Mouse (Mus musculus) CH12.LX (cell line): ENCODE measurements around the gene Arid4b. TPM values are rescaled to one million over a fixed set of nuclear protein-coding genes. Genes with fewer than 3 reads are reported as not detected.

Experiments
- DNase-seq: peaks from one replicate; pipeline ENCODE4 v3.0.0-alpha.2; 2013; ENCODE audit errors: extremely low read depth
- H3K27ac ChIP-seq: 2 replicates; pipeline ENCODE4 v1.5.1; 2012; ENCODE audit warnings: low read depth, mild to moderate bottlenecking, control low read depth, moderate library complexity; ENCODE audit not compliant: insufficient read depth
- H3K27me3 ChIP-seq: replicated peaks from 2 replicates; pipeline ENCODE3; 2012; ENCODE audit warnings: inconsistent platforms
- H3K36me3 ChIP-seq, 2 experiments: replicated peaks in 1 of 2; 2 replicates each; pipeline versions ENCODE3 to v1.6.1; 2012; ENCODE audit warnings: inconsistent platforms in 1 of 2, low read length in 1 of 2, mild to moderate bottlenecking in 1 of 2, mixed read lengths in 1 of 2, moderate library complexity in 1 of 2; ENCODE audit not compliant: control insufficient read depth in 1 of 2, insufficient read depth in 1 of 2
- H3K4me1 ChIP-seq, 2 experiments: 2 replicates each; pipeline ENCODE4 v1.6.1; 2012; ENCODE audit warnings: inconsistent platforms in 1 of 2, moderate library complexity in 1 of 2; ENCODE audit not compliant: insufficient read depth in 2 of 2, control insufficient read depth in 1 of 2
- H3K4me2 ChIP-seq: 2 replicates; pipeline ENCODE4 v1.6.1; 2012; ENCODE audit warnings: low read depth, mild to moderate bottlenecking, control low read depth; ENCODE audit not compliant: poor library complexity, insufficient read depth, severe bottlenecking
- H3K4me3 ChIP-seq, 3 experiments: fragments of 150-350 bp in 1 of 3; sonication (generic) in 1 of 3; replicated peaks in 1 of 3; 2 replicates each; pipeline versions ENCODE3 to v1.5.1; 2011 to 2012; ENCODE audit warnings: low read depth in 2 of 3, low read length in 2 of 3, mild to moderate bottlenecking in 2 of 3, moderate library complexity in 2 of 3, control low read depth in 1 of 3, improper control_type of control experiment in 1 of 3, inconsistent platforms in 1 of 3, mixed read lengths in 1 of 3; ENCODE audit not compliant: poor library complexity in 1 of 3
- H3K79me2 ChIP-seq: replicated peaks from 2 replicates; pipeline ENCODE4 v1.6.1; 2012; ENCODE audit warnings: mild to moderate bottlenecking, moderate library complexity; ENCODE audit not compliant: control insufficient read depth, poor library complexity, insufficient read depth, severe bottlenecking; ENCODE audit errors: extremely low read depth
- H3K9ac ChIP-seq: 2 replicates; pipeline ENCODE4 v1.6.1; 2012; ENCODE audit warnings: low read depth, mild to moderate bottlenecking, control low read depth, moderate library complexity; ENCODE audit not compliant: insufficient read depth
- H3K9me3 ChIP-seq: replicated peaks from 2 replicates; pipeline ENCODE3; 2012; ENCODE audit warnings: low read length, inconsistent platforms, mixed read lengths
- CTCF ChIP-seq, 2 experiments: IDR thresholded peaks in 1 of 2; conservative IDR thresholded peaks in 1 of 2; 2 replicates each; pipeline ENCODE4 v1.5.1; 2011 to 2012; ENCODE audit warnings: low read depth in 2 of 2, low read length in 2 of 2, improper control_type of control experiment in 1 of 2, inconsistent platforms in 1 of 2, mild to moderate bottlenecking in 1 of 2, moderate library complexity in 1 of 2
- ELF1 ChIP-seq: IDR thresholded peaks from 2 replicates; pipeline ENCODE4 v1.6.1; 2014; ENCODE audit warnings: low read depth, mild to moderate bottlenecking, inconsistent platforms, low read length, improper control_type of control experiment
- EP300 ChIP-seq: IDR thresholded peaks from 2 replicates; pipeline ENCODE4 v1.6.1; 2011; ENCODE audit warnings: low read length, improper control_type of control experiment
- HCFC1 ChIP-seq: IDR thresholded peaks from 2 replicates; pipeline ENCODE4 v1.6.1; 2012; ENCODE audit warnings: low read depth, mild to moderate bottlenecking, inconsistent platforms, low read length, improper control_type of control experiment
- MAFK ChIP-seq: IDR thresholded peaks from 2 replicates; pipeline ENCODE4 v1.6.1; 2011; ENCODE audit warnings: low read length, improper control_type of control experiment; ENCODE audit not compliant: insufficient replicate concordance
- MAX ChIP-seq: IDR thresholded peaks from 2 replicates; pipeline ENCODE4 v1.6.1; 2011; ENCODE audit warnings: low read length, improper control_type of control experiment
- MYC ChIP-seq: IDR thresholded peaks from 2 replicates; pipeline ENCODE4 v1.6.1; 2011; ENCODE audit warnings: low read depth, mild to moderate bottlenecking, improper control_type of control experiment, low read length
- RAD21 ChIP-seq: IDR thresholded peaks from 2 replicates; pipeline ENCODE4 v1.6.1; 2011; ENCODE audit warnings: low read depth, mild to moderate bottlenecking, low read length, improper control_type of control experiment, moderate library complexity
- RCOR1 ChIP-seq: conservative IDR thresholded peaks from 2 replicates; pipeline ENCODE4 v1.6.1; 2012; ENCODE audit warnings: low read depth, mild to moderate bottlenecking, inconsistent platforms, low read length, improper control_type of control experiment
- SIN3A ChIP-seq: IDR thresholded peaks from 2 replicates; pipeline ENCODE4 v1.6.1; 2012; ENCODE audit warnings: low read length, improper control_type of control experiment, inconsistent platforms
- SMC3 ChIP-seq: IDR thresholded peaks from 2 replicates; pipeline ENCODE4 v1.6.1; 2011; ENCODE audit warnings: low read depth, low read length, improper control_type of control experiment
- TCF12 ChIP-seq: IDR thresholded peaks from 2 replicates; pipeline ENCODE4 v1.6.1; 2014; ENCODE audit warnings: low read depth, mild to moderate bottlenecking, inconsistent platforms, low read length, improper control_type of control experiment
- USF1 ChIP-seq: IDR thresholded peaks from 2 replicates; pipeline ENCODE4 v1.6.1; 2014; ENCODE audit warnings: low read depth, mild to moderate bottlenecking, inconsistent platforms, low read length, improper control_type of control experiment
- dilution Hi-C: fragments of 300-500 bp; cut with MboI; formaldehyde crosslinking; loops from 2 replicates; pipeline ENCODE4 v1.14.3; 2020; ENCODE audit warnings: low sequenced_read_pairs; ENCODE audit not compliant: extremely low pct_unique_long_range_greater_than_20kb, extremely low pct_ligation_motif_present
- in situ Hi-C: fragments of 300-500 bp; cut with MboI; formaldehyde crosslinking; loops from 3 replicates; pipeline ENCODE4 v1.14.3; 2019; ENCODE audit warnings: low sequenced_read_pairs, low pct_ligation_motif_present, low pct_unique_long_range_greater_than_20kb, mixed read lengths
- polyA plus RNA-seq: library from polyadenylated mRNA; unstranded; fragments of >175 nt; gene quantifications from 2 replicates; pipeline ENCODE4 v1.2.1, GENCODE M21; 2012; ENCODE audit warnings: low read depth; ENCODE audit not compliant: insufficient read length
- total RNA-seq, 2 experiments: library from RNA; depleted of rRNA; stranded (reverse); fragments of 300-350 nt in 1 of 2; fragments of >200 nt in 1 of 2; gene quantifications; 2 replicates each; pipeline ENCODE4 v1.2.3; 2012 to 2014

Gene Arid4b
- total and polyA plus RNA-seq, 3 experiments = 9.2 to 16.4 (median 9.7) TPM

DNA sequence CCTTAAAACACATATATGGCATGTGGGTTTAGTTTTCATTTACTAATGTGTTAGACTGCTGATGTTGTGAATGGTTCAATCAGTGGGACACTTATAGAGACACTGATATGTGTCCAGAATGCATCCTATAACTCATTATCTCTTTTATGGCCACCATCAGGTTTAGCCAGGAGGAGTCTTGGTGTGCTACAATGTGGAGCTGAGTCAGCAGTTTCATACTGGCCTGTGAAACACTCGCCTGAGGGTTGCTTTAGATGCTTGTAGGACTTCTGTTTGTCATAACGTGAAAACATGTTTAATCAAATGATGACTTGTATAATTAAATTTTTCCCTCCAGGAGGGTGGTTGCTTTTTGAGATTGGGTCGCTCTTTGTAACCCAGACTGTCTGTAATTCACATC is 116.6 kb downstream of the Arid4b start:
- no peaks in the 10 kb centered on the region for H3K4me1 ChIP-seq
- in situ Hi-C loops = no loop called here
- dilution Hi-C loops = no loop called here
- no peak overlapping the region for H3K27ac ChIP-seq
- H3K79me2 ChIP-seq = no peaks in the 10 kb centered on the region
- no peak overlapping the region for H3K4me2 ChIP-seq
- no peaks in the 10 kb centered on the region for H3K9me3 ChIP-seq
- no peak for DNase-seq
- TF ChIP-seq SIN3A (no peak), MAFK (peak; percentile 97)
- H3K4me3 ChIP-seq = no peak overlapping the region
- H3K27me3 ChIP-seq = no peaks in the 10 kb centered on the region
- H3K9ac ChIP-seq = no peak overlapping the region
- peaks cover 0 to 38% of the 10 kb centered on the region in 2 experiments for H3K36me3 ChIP-seq

DNA sequence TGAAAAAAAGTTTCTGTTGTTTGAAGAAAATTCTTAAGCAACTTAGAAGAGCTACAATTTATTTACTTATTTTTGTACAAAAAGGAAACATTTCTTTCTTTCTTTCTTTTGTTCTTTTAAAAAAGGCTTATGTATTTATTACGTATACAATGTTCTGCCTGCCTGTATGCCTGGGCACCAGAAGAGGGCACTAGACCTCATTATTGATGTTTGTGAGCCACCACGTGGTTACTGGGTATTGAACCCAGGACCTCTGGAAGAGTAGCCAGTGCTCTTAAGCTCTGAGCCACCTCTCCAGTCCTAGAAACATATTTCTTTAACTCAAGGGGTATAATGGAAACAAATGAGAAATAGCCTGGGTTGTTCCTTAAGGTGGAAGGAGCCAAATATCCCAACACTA is 182.9 kb downstream of the Arid4b start:
- DNase-seq = peak; percentile 15
- Histone ChIP-seq H3K9me3 (no peaks in the 10 kb centered on the region), H3K4me3 (no peak overlapping the region), H3K9ac (no peak overlapping the region), H3K27ac (no peak overlapping the region), H3K4me1 (no peaks in the 10 kb centered on the region), H3K4me2 (no peak overlapping the region), H3K36me3 (no peaks in the 10 kb centered on the region)
- dilution Hi-C loops = no loop called here
- in situ Hi-C loops = no loop called here
- no peak for TF ChIP-seq MAFK
- peak; percentile 38 for TF ChIP-seq SMC3
- TF ChIP-seq ELF1 = no peak
- TF ChIP-seq EP300 = no peak
- TF ChIP-seq TCF12 = no peak
- no peak for TF ChIP-seq HCFC1
- peak; percentile 84 for TF ChIP-seq MYC
- peak; percentile 69 for TF ChIP-seq MAX
- no peak for TF ChIP-seq RCOR1
- peak; percentile 23 for TF ChIP-seq RAD21
- TF ChIP-seq USF1 = peak; percentile 29; the same call in 1 of the 2 replicates
- TF ChIP-seq CTCF (conservative IDR thresholded peaks at IDR 0.05 in 1 of 2, IDR thresholded peaks at IDR 0.05 in 1 of 2; ENCODE audit: low read depth in 2 of 2, low read length in 2 of 2) = peak; percentile 13 to 62; a peak in 2 of 4 replicates
- TF ChIP-seq, all 38 proteins: peak for 6
- Histone ChIP-seq H3K79me2 (no peaks in the 10 kb centered on the region), H3K27me3 (no peaks in the 10 kb centered on the region)

Other genes with a start within 250 kb of the Arid4b start
- 49.3 and 52.3 TPM in 2 replicates for gene B3galnt2, start 108.8 kb upstream of the Arid4b start, total RNA-seq (2012; rRNA removed)
- gene B3galnt2, start 108.8 kb upstream of the Arid4b start, total RNA-seq (2014; rRNA removed) = 48.3 and 56.3 TPM in 2 replicates
- gene B3galnt2, start 108.8 kb upstream of the Arid4b start, polyA plus RNA-seq = 34.1 and 36.3 TPM in 2 replicates
- 26.5 and 27.2 TPM in 2 replicates for gene Tbce, start 23.6 kb upstream of the Arid4b start, total RNA-seq (2012; rRNA removed)
- gene Tbce, start 23.6 kb upstream of the Arid4b start, total RNA-seq (2014; rRNA removed) = 82.1 and 86.4 TPM in 2 replicates
- gene Tbce, start 23.6 kb upstream of the Arid4b start, polyA plus RNA-seq = 49.7 and 54.4 TPM in 2 replicates
- gene Ggps1, start 256 bp downstream of the Arid4b start, total RNA-seq (2012; rRNA removed) = 21.6 and 21.9 TPM in 2 replicates
- 48.7 and 53.8 TPM in 2 replicates for gene Ggps1, start 256 bp downstream of the Arid4b start, total RNA-seq (2014; rRNA removed)
- gene Ggps1, start 256 bp downstream of the Arid4b start, polyA plus RNA-seq = 27.5 and 38.0 TPM in 2 replicates